Mouse (Mus musculus) urinary bladder, postnatal 36 days (tissue): ENCODE results near the gene Klrb1b.
"Not testable (repeated sequence)": the region's sequence is repeated elsewhere in the genome, so short reads cannot be mapped to it uniquely, and the experiment has no call there.

Experiments
- DNase-seq, 2 experiments: peaks; one replicate each; pipeline ENCODE4 v3.0.0; 2022; ENCODE audit warnings: low spot score in 2 of 2, mixed read lengths in 1 of 2

Klrb1b gene

DNA sequence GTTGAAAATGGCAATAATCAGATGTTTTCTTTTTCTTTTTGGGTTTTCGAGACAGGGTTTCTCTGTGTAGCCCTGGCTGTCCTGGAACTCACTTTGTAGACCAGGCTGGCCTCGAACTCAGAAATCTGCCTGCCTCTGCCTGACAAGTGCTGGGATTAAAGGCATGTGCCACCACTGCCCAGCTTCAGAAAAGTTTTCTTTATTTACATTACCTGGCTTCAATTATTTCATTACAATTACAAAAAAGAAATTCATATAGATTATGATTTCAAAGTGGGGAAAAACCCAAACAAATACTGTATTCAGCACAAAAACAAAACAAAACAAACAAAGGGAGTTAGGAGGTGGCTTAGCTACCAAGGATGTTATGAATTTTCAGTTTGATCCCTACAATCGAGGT is 14.5 kb upstream of the Klrb1b start:
- not testable (repeated sequence) for DNase-seq

- no peak for DNase-seq
Observed at GRCm38 (mm10) chr6:128839921-128840320, 13.8 kb upstream of the Klrb1b start.

GRCm38 (mm10) chr6:128839266-128839771 is 13.2 kb upstream of the Klrb1b start:
- DNase-seq, result peak; percentile 80 to 81

DNA sequence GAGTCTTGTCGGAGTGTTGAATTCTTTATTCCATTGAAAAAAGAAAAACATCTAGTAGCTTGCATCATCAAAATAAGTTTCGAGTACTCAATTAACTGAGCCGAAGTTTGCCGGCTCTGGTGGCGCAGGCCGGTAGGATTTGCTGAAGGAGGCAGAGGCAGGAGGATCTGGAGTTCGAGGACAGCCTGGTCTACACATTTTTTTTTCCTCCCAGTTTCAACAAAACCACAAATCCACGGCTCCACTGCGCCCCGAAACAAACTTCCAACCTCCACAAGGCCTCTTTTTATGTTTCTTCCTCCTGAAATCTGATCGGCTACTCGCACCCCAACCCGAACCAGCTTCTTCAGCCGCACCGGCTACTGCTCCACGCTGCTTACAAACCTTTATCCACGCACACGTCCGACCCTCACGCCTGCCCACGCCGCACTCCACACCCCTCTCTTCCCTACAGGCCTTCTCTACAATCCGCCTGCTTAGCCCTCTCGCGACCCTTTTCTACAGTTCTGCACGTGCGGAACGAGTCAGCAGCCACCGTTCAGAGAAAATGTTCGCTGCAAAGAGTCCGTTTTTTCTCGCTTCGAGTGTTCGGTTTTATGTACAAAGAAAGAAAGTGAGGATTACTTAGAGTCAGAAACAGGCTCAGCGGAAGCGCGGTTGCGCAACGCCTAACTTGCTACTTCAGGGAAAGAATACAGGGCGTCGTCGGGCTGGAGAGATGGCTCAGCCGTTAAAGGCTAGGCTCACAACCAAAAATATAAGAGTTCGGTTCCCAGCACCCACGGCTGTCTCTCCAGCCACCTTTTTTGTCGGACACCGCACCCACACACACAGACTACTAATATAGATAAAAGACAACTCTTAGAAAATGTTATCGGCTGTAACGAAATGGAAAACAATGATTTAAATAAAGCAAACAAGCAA is 12.5 kb upstream of the Klrb1b start:
- DNase-seq, result peak; percentile 88 to 93

GRCm38 (mm10) chr6:128837454-128838341 is 11.6 kb upstream of the Klrb1b start:
- no peak for DNase-seq

DNA sequence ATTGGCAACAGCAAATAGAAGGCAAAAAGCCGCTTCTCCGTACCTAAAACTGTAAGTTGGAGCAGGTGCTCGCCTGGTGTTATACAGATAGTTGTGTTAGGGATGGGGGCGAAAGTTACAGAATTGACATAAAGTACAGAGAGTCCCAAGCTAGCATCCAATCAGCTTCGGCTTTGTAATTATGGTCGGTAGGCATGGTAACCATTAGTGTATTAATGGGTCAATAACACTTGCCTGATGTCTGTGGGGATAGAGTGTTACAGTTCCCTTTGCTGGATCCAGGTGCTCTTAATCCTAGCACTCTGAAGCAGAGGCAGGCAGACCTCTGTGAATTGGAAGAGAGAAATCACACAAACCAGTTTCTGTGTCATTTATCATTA is 10.8 kb upstream of the Klrb1b start:
- no peak for DNase-seq

DNA sequence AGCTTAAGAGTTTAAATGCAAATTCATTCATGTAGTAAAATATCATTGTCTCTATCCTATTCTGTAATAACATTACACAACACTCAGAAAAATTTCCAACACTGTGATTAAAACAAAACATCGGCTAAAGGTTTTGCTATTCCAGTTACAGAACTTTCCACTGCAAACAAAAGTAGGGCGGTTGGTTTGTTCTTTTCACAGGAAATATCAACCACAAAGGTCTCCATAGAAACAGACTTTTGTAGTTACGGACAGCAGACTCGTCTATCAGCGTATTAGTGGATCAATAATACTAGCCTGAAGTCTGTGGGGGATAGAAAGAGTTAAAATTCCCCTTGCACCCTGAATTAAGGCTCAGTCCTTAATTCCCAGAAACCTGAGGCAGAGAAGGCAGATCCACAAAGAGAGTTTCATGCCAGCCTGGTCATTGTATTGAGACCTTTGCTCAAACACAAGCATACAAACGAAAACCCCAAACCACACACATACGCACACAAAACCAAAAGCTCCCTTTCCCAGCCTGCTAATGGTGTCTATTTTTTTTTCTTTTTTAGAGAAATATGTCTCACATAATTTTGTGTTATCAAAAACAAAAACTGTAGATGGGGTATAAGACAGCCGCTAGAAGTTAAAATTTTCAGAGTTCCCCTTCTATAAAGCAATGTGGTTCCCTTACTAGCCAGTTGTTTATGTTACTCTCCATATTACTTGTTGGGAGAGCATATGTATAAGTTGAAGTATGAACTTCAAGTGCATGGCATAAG is 10.2 kb upstream of the Klrb1b start:
- no peak for DNase-seq

DNA sequence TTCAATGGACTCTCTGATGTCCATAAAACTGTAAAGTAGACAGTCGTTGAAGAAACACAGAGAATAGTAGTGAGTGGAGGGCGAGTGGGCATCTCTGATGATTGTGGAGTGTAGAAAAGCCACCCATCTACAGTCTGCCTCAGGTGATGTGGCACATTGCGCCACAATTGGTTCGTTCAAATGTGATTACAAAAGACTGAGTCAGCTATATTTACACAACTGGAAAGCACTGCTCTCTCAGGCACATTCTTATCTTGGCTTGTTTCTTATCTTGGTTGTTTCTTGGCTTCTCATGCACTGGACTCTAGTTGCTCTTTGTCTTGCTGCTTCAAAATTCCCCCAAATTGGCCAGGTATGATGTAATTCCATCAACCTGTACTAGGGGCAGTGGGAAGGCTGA is 9.4 kb upstream of the Klrb1b start:
- no peak for DNase-seq

- no peak for DNase-seq
Observed at GRCm38 (mm10) chr6:128833046-128833445, 6.9 kb upstream of the Klrb1b start.

GRCm38 (mm10) chr6:128829837-128830236 is 3.7 kb upstream of the Klrb1b start:
- DNase-seq, result no peak

DNA sequence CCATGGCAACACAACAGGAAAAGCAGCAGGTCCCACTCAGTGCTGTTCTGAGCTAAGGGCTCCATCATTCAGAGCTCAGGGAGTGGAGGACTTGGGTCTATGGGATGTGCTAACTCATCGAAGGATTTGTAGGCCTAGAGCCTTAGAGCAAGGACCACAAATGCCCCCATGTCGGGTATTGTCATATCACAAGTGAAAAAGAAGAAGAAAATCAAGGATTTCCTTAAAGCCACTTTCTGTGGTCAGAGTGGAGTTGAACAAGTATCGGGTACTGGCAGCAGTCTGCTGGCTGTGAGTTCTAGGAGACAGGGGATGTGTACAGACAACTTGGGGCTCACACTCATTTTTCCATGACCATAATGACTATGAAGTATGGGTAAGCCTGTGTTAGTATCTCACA is 650 bp upstream of the Klrb1b start:
- no peak for DNase-seq

- no peak for DNase-seq
Observed at GRCm38 (mm10) chr6:128818083-128818802, 7.9 kb downstream of the Klrb1b start.

GRCm38 (mm10) chr6:128808532-128808931 is 17.6 kb downstream of the Klrb1b start:
- DNase-seq, result peak in 1 of 2 experiments; percentile 30

GRCm38 (mm10) chr6:128807021-128807420 is 19.1 kb downstream of the Klrb1b start:
- DNase-seq, result no peak

DNA sequence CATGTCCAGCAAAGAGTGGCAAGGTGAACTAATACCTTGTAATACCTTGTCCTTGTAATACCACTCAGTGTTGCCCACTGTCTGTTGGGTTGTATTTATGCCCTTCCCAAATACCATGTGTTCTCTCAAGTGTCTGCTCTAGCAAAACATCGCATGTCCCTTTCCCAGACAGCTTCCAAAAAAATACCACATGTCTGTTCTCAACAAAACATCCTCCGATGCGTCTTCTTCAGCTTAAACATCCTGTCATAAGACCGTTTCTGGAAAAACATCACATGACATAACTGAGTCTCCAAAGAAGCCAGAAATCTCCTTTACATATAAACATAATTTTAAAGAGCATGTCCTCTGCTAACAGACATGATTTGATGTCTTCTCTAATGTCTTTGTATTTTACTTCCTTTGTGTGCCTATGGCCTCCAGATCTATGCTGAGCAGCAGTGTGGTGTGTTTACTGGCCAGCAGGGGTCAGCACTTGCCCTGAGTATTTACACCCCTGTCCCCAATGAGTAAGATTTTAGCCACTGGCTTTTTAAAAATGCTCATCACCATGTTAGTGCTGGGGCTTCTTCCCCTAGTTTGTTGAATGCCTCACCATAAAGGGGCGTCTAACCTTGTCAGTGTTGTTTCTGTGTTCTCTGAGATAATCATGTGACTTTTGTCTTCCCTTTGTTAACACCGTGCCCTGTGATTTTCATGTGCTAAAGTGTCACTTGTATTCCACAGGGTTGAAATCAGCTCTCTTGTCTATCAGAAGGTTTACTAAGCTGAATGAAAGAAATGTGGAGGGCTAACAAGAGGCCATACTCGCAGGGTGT is 21.1 kb downstream of the Klrb1b start:
- DNase-seq, result peak; percentile 26 to 56

- DNase-seq, result peak; percentile 93 to 95
Observed at GRCm38 (mm10) chr6:128802999-128803857, 22.9 kb downstream of the Klrb1b start.

- DNase-seq, result peak; percentile 6 to 14
Observed at GRCm38 (mm10) chr6:128802557-128802956, 23.6 kb downstream of the Klrb1b start.

- DNase-seq, result not testable (repeated sequence)
Observed at GRCm38 (mm10) chr6:128800696-128801095, 25.4 kb downstream of the Klrb1b start.

GRCm38 (mm10) chr6:128799896-128800270 is 26.2 kb downstream of the Klrb1b start:
- DNase-seq, result no peak
